In genomic region chr10:36158061-36158691, GRCm38 (mm10) we compare ENCODE assay signal across 26 mouse cellular contexts.
DNase-seq lines count a peak whose midpoint lies in the region; ATAC-seq lines count a peak whose summit lies in the region.
"Had no signal": no experiment of that assay in that cellular context is flagged by ENCODE, and none has a peak within 500 bp of the region (broad histone marks: within the 10 kb centered on the region; RNA-seq: fewer than 3 reads in every experiment).

No protein-coding gene starts in this region.

- H3K4me2 ChIP-seq in heart, embryonic 16.5 days (ENCODE audit: low read depth, low read length) = no peak overlapping the region
- H3K4me2 ChIP-seq: embryonic facial prominence, embryonic 15.5 days; heart, embryonic 13.5 days; hindbrain, embryonic 12.5 days; limb, embryonic 15.5 days; lung, embryonic 15.5 days; midbrain, embryonic 13.5 days; neural tube, embryonic 15.5 days had no signal

- no peaks in the 10 kb centered on the region for H3K36me3 ChIP-seq in heart, embryonic 16.5 days (ENCODE audit: control insufficient read depth, insufficient read depth)
- H3K36me3 ChIP-seq: embryonic facial prominence, embryonic 15.5 days; heart, embryonic 13.5 days; hindbrain, embryonic 12.5 days; limb, embryonic 15.5 days; lung, embryonic 15.5 days; midbrain, embryonic 13.5 days; neural tube, embryonic 15.5 days had no signal

- no peak overlapping the region for H3K9ac ChIP-seq in heart, embryonic 16.5 days (ENCODE audit: low read length)
- H3K9ac ChIP-seq: embryonic facial prominence, embryonic 15.5 days; heart, embryonic 13.5 days; hindbrain, embryonic 12.5 days; limb, embryonic 15.5 days; liver, embryonic 14.5 days; lung, embryonic 15.5 days; midbrain, embryonic 13.5 days; neural tube, embryonic 15.5 days had no signal

- no peak overlapping the region for H3K4me3 ChIP-seq in heart, embryonic 16.5 days (ENCODE audit: low read length)
- H3K4me3 ChIP-seq: embryonic facial prominence, embryonic 15.5 days; heart, adult 2 months; heart, embryonic 13.5 days; hindbrain, embryonic 12.5 days; limb, embryonic 15.5 days; lung, embryonic 15.5 days; midbrain, embryonic 13.5 days; neural tube, embryonic 15.5 days had no signal

- H3K4me1 ChIP-seq in heart, embryonic 16.5 days (ENCODE audit: control insufficient read depth, insufficient read depth, low read length) = no peaks in the 10 kb centered on the region
- H3K4me1 ChIP-seq: embryonic facial prominence, embryonic 15.5 days; heart, embryonic 13.5 days; hindbrain, embryonic 12.5 days; limb, embryonic 15.5 days; lung, embryonic 15.5 days; midbrain, embryonic 13.5 days; neural tube, embryonic 15.5 days had no signal

- DNase-seq in heart, adult 18-20 months = no peak
- peak; percentile 73 for DNase-seq in CD4-positive, CD25-positive, alpha-beta regulatory T cell, adult 2 months (ENCODE audit: low read depth, low spot score)
- peak; percentile 42 for DNase-seq in induced T-regulatory cell, adult 2 months (ENCODE audit: low read depth)
- peak; percentile 16 for DNase-seq in thymus, postnatal 14 days
- DNase-seq in gastrocnemius, adult 8-10 months (ENCODE audit: low spot score in 2 of 2) = no peak
- no peak for DNase-seq in frontal cortex, postnatal 36 days (ENCODE audit: low spot score in 2 of 2)
- DNase-seq: adrenal gland, postnatal 14 days; cerebellum, adult 2 months; cerebellum, postnatal 36 days; gastrocnemius, postnatal 25 days; heart, adult 2 months; kidney, adult 18-20 months; left cerebral cortex, postnatal 4 days had no signal

- no peaks in the 10 kb centered on the region for H3K9me3 ChIP-seq in heart, embryonic 16.5 days (replicated peaks; ENCODE audit: control insufficient read depth, low read length)
- H3K9me3 ChIP-seq: embryonic facial prominence, embryonic 15.5 days; heart, embryonic 13.5 days; hindbrain, embryonic 12.5 days; limb, embryonic 15.5 days; lung, embryonic 15.5 days; midbrain, embryonic 13.5 days; neural tube, embryonic 15.5 days had no signal

- no peak overlapping the region for H3K27ac ChIP-seq in heart, embryonic 16.5 days (ENCODE audit: low read length)
- H3K27ac ChIP-seq: embryonic facial prominence, embryonic 15.5 days; heart, adult 2 months; heart, embryonic 13.5 days; hindbrain, embryonic 12.5 days; kidney, postnatal 0 days; limb, embryonic 15.5 days; liver, embryonic 14.5 days; lung, embryonic 15.5 days; midbrain, embryonic 13.5 days; neural tube, embryonic 15.5 days; stomach, postnatal 0 days had no signal

- H3K27me3 ChIP-seq in heart, embryonic 16.5 days (ENCODE audit: control insufficient read depth, insufficient read depth, low read length) = no peaks in the 10 kb centered on the region
- H3K27me3 ChIP-seq: embryonic facial prominence, embryonic 15.5 days; heart, embryonic 13.5 days; hindbrain, embryonic 12.5 days; limb, embryonic 15.5 days; lung, embryonic 15.5 days; midbrain, embryonic 13.5 days; neural tube, embryonic 15.5 days had no signal

- peak; percentile 60 for ATAC-seq in heart, embryonic 16.5 days (replicated peaks; ENCODE audit: extremely low read depth, insufficient read depth, low FRiP score)
- ATAC-seq in megakaryocyte progenitor cell, adult 5-6 weeks (replicated peaks; ENCODE audit: poor library complexity) = no peak
- ATAC-seq: forebrain, embryonic 16.5 days; midbrain, embryonic 13.5 days had no signal

- WGBS in heart, embryonic 16.5 days = 44% methylated on average over 2 of the region's 2 CpGs

Comparison
In these comparisons a context has a peak if more than half of its experiments do, and no peak if none do; other contexts are left out.
1. DNase-seq: peak in CD4-positive, CD25-positive, alpha-beta regulatory T cell, adult 2 months (single experiment), induced T-regulatory cell, adult 2 months (single experiment) and thymus, postnatal 14 days (single experiment); none in heart, adult 18-20 months (0 of 2), gastrocnemius, adult 8-10 months (0 of 2) and frontal cortex, postnatal 36 days (0 of 2).